Mouse (Mus musculus): ENCODE measurements around the gene Fam193b.
A peak's percentile ranks its signal among the peaks of the same experiment; 100 is the strongest.

The Fam193b gene

DNA sequence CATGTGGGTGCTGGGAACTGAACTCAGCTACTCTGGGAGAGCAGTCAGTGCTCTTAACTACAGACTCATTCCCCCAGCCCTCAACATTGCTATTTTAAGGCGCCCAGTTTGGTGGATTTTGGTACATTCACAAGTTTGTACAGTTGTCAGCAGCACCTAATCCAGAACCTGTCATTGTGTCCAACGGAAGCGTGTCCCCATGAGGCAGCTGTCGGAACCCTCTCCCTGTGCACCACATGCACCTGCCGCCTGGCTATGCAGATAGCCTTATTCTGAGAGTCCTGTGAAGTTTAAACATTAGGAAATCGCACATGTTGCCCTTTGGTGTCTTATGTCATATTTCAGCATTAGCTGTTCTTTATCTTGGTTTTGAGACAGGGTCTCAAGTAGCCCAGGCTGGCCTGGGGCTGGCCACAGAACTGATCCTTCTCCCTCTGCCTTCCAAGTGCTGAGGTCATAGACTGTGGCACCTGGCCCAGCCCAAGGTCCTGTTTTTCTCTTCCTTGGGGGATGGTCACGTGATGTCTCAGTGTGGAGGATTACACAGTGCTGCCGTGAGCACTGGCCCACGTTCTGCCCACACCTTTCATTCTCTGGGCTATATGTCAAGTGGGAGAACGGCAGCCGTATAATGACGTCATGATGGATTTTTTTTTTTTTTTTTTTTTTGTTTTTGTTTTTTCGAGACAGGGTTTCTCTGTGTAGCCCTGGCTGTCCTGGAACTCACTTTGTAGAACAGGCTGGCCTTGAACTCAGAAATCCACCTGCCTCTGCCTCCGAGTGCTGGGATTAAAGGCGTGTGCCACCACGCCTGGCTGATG, 45.0 kb downstream of the Fam193b start:
- DNase-seq = peak; percentile 17

DNA sequence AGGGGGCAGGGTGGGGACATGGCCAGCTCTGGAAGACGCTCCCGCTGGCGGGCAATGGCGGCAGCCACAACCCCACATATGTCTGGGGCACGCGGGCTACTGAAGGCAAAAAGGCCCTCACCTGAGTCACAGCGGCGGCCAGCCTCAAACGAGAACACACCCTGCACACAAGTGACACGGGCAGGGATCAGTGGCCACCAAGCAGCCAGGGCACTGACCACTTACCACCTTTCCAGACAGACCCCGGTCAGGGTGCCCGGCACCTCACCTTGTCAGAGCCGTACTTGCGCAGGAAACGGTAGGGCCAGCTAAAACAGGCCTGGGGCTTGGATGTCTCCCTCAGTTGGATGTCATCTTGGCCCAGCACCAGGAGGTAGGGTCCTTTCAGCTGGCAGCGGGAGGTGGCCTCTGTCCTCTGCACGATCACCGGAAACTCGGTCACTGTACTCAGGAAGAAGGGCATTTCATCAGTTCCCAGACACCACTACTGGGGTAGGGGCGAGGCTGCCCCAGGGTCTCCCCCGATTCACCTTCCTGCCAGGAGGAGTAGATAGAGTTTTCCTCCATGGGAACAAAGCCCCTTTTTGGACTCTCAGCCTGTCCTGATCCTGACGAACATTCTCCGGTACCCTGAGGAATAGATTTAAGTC, 46.8 kb downstream of the Fam193b start:
- no peak for DNase-seq

DNA sequence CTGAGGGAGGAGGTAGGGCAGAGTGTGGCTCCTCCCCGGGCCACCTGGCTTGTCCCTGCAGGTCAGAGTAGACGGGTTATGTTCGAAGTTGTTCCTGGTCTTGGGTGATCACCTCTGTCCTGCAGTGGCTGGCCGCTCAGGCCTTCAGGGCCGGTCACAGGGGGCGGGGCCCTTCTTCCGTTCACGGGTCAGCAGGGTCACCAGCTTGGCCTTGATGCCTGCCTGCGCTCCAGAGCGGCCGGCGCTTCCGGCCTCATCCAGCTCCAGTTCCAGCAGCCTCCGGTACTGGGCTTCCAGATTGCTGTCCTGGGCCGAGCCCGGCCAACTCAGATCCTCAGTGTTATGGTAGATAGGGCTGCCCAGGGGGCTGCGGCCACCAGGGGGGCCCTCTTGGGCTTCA, 47.6 kb downstream of the Fam193b start:
- peak; percentile 73 for DNase-seq

DNA sequence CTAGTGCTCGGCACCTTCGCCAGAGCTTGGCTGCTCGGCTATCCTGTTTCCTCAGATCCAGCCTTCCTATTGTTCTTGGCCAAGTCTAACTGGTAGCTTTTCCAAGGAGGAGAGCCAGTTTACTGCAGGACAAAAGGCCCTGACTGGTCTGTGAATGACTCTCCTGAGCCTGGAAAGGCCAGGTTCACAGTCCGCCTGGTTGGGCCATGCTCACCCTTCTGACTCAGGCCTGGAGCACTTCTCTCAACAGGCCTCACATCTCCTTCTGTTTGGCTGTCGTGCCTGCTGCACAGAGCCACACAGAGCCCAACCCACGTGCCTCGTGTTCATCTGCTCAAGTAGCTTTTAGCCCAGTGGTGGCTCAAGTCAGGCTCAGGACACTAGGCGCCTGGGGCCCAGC, 48.2 kb downstream of the Fam193b start:
- peak; percentile 11 for DNase-seq

DNA sequence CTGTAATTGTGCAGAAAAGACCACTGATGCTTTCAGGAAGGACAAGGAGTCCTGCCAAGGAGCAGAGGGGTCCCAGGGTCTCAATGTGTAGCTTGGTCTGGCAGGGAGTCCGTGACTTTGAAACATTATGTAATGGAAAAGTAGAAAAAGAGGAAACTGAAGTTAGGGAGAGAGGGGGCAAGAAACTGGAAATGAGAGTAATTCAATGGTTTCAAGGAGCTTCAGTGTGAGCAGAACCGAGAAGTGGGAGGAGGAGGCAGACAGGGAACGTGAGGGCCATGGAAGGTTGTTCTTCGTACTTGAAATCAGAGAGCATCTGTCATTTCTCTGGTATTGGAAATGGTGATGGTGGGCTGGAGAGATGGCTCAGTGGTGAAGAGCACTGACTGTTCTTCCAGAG, 51.3 kb downstream of the Fam193b start:
- no peak for DNase-seq

DNA sequence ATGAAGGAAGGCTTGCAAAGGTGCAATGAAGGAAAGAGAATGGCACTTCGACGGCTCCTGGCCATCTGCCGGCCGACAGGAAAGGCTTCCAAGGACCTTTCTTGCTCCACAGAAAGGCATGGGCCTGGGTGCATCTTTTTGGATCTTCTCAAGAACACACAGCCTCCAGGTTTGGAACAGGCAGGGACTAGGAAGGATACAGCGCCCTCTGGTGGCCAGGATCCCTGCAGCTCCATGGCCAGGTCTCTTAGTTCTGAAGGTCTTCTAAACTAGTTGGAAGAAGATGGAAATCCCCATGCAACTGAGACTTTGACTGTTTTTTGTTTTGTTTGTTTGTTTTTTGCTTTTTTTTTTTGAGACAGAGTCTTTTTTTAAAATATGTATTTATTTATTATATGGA, 54.0 kb downstream of the Fam193b start:
- peak; percentile 91 for DNase-seq

DNA sequence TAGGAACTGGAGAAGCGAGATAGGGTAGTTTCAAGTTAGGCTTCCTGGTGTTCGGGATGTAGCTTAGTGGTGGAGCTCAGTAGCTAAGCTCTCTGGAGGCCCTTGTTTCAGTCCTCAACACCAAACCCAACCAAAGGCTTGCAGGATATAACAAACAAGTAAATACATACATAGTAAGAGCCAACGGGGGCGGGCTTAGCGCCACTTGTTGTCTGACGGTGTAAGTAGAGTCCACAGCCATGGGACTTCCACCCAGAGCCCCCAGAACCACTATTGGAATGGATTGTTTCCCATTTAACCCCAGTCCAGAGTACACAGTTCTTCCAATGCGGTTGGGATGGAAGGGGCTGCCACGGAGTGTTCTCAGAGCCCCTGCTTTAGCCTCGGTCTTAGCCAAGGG, 57.1 kb downstream of the Fam193b start:
- DNase-seq = no peak

DNA sequence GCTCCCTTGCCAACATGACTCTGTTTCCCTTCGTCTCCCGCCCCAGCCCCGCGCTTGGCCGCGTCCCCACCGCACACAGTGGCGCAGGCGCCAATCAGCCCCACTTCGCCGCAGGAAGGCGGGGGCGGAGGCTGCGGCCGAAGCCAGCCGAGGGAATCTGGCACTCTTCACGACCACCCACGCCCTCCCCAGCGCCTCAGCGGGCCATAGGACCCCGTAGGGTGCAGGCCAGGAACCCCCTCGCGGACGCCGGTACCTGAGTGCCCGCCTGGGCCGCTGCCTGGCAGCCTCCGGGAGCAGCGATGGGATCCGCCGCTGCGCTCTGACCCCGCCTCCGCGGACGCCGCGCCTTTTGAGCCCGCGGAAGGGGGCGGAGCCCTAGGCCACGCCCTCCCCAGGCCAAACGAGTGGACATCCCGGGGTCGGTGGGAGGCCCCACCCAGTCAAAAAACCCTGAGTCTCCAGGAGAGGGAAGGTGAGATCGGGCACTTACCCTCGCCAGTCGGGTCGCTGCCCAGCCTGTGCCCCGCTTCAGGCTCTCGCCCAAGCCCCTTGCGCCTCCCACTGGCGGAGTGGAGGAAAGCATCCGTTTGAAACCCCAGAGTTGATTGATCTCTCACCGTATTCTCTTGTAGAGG, 57.7 kb downstream of the Fam193b start, which contains the start of gene Pdlim7:
Gene Pdlim7 (minus strand): TSS at position 566 of the 638 bp plus-strand sequence.
- DNase-seq = peak; percentile 89

DNA sequence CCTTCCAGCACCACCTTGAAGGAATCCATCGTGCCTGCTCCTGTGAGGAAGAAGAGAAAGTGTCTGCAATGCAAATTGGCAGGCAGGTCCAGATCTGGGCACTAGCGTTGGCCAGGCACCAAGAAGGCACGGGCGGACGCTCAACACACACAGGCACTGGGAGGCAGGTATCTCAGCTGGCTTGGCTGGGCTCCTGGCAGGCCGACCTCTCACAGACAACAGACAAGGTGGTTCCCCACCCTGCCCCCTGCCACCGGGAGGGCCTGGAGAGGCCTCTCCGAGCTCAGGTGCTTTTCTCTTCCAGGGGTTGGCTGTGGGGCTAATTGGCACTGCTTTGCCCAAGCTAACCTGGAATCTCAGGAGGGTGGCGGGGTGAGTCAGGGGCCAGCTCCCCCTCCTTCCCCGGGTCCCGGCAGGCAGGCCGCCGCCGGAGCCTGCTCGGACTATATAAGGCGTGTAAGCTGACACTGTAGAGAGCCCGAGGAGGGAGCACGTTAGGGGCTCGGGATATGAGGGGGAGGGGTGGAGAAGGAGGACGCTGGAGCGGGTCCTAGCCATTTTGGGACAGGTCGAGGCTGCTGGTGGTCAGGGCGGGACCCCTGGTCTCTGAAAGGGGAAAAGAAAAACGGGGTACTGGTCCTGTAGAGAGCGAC, 58.4 kb downstream of the Fam193b start:
- DNase-seq = peak; percentile 61

DNA sequence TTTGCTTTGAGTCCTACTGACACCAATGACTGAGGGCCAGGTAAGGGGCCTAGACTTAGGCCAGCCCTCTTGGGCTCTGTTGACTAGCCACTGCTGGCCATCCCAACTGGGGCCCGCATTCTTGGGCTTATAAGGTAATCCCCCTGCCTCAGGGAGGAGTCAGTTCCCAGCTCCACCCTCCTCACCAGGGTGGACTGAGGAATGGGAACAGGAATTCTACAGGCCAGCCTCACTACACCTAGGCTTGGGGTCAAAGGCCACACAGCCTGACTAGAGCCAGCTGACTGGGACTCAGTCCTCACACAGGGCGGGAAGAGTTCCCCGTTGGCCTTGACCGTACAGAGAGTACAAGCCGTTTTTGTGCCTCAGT, 59.4 kb downstream of the Fam193b start:
- DNase-seq = peak; percentile 13

DNA sequence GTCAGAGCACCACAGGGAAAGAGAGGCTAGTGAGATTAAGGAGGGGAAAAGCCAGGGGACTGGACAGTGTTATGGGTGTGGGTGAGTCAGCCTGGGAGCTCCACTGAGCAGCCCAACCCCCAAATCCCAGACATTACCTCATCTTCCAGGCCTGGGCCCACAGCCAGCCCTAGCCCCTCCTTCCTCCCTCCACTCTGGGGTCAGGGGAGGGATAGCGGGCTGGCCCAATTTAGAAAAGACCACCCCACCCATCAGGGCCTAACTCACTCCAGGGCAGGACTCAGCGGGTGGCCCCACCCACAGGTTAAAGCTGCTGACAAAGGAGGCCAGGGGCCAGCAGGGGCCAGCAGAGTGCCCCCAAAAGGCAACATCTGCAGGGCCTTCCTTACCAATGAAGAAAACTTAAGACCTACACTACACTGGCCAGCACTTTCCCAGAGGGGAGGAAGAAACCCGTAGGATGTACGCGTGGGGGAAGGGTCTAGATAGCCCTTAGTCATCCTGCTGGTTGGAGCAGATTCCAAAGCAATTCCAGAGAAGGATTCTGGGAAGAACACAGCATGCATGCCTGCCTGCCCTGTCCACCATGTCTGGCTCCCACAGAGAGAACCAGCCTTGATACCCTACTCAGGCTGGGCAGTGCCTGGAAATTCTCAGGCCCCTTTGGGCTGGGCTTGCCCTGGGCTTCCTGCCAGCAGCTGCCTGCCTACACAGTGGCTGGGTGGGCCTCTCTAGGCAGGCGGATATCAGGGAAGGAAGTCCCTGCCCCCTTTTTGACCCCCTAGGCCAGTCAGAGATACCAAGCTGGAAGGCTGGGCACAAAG, 60.0 kb downstream of the Fam193b start:
- DNase-seq = peak; percentile 59

DNA sequence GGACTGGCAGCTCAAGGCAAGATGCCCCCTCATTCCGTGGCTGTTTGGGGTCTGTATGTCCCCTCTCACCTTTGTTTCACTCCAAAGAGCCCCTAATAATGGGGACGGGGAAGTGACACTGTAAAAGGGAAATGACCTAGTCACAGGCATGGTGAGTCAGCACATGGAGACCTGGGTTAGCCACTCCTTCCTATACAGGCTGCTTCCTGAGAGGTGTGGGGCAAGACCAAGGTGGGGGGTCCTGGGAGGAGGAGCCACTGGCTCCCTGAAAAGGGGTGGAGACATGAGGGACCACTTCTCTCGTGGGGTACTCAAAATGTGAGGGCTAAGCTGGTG, 60.6 kb downstream of the Fam193b start:
- DNase-seq = no peak

DNA sequence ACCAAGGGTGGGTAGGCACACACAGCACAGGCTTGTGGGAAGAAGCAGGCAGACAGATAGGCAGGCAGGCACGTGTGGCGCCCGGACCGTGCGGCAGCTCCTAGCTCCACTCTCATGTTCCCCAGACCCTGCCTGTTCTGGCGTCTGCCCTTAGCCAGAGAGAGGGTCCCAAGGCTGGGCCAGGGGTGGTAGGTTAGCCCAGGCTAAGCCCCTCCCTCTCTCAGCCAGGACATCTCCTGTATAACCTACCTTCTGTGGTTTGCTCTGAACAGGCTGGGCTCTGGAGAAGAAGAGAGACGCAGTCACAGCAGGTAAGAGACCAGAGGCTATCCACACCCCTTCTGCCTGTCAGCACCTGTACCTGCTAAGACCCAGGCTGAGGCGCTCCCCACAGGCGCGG, 62.4 kb downstream of the Fam193b start:
- DNase-seq = no peak

DNA sequence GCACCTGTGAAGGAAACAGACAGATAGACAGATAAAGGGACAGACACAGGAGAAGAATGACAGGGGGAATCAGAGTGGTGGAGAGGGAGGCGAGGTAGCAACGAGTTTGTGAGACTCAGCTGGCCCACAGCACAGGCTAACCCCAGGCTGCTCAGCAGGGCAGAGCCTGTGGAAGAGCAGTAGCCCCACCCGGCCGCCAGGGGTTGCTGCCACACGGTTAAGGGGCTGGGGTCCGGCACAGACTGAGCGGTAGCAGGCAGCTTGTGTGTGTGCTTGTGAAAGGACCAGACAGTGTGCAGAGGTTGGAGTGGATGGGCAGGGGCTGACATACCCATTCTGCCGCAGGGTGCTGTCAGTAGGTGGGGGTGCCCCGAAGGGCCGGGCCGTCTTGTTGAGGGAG, 63.0 kb downstream of the Fam193b start:
- no peak for DNase-seq

DNA sequence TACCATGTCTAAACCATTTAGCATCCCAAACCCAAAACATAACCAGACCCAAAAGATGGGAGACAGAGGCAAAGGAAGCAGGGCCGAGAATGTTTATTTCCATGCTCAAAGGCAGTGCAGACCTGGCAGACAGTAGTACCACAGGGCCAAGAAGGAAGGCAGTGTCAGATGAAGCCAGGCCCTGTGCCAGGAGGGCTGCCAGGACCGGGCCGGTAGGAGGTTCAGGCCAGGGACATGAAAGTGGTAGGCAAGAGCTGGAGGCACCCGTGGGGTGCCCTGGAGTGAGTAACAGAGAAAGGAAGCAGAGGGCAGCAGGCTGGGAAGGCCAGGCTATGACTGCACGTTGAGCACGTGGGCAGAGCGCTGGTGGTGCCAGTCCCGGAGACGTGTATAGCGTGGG, 64.2 kb downstream of the Fam193b start:
- DNase-seq = no peak

DNA sequence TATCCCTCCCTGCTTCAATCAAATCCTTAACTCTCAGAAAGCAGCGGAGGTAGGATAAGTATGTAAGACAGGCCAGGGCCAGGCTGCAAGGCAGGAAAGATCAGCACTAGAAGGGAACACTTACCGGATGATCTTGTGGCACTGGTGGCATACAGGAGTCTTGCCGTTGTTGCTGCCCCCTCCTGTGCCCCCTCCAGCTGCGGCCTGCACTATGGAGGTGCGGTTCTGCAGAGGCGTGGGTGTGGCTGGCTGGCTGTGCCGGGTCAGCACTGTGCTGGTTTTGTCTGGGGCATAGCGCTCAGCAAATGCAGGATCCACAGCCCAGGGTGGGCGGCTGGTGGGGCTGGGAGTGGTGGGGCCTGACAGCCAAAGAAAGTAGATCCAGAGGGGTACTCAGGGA, 65.1 kb downstream of the Fam193b start:
- no peak for DNase-seq

DNA sequence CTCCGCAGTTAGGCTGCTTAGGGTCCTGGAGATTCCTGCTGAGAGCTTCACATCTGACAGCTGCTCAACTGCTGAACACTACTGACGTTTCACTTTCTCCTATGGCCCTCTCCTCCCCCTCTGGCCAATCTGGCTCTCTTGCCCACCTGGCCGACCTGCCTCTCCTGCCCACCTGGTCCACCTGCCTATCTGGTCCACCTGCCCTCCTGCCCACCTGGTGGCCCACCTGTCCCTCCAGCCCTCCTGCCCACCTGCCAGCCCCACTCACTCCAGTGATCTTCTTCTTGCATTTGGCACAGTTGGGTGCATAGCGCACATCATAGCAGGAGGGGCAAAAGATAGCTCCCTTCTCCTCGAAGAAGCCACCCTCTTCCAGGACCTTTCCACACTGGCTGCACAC, 66.5 kb downstream of the Fam193b start:
- DNase-seq = no peak

DNA sequence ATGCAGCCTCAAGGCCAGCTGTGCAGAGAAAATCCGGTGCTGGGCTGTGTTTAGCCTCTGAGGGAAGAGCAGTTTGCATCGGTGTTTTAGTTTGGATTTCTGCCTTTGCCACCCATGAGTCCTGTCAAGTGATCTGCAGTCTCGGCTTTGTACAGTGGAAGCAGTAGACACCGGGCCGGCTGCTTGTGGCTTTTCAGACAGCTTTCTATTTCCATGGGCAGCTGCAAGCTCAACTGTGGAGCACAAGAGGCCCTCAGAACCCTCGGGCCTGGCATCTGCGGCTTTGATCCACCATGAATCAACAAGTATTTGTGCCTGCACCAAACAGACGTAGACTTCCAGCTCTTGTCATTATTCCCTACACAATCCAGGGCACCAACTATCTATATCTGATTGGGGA, 68.5 kb downstream of the Fam193b start:
- DNase-seq = no peak

DNA sequence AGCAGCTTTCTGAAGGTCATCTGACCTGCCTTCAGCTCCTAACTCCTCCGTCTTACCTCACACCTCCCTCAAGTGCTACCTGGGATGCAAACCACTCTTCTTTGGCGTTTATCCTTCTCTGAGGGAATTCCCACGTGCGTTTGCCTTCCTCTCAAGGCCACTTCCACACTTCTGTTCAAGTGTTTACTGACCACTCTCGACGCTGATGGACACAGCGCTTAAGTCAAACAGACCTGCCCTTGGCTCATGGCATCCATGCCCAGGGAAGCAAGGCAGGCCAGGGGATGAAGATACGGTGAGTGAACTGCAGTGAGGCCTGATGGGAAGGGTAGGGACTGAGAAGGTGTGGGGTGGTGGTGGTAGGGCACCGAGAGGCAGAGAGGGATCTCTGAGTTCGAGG, 70.3 kb downstream of the Fam193b start:
- DNase-seq = no peak

DNA sequence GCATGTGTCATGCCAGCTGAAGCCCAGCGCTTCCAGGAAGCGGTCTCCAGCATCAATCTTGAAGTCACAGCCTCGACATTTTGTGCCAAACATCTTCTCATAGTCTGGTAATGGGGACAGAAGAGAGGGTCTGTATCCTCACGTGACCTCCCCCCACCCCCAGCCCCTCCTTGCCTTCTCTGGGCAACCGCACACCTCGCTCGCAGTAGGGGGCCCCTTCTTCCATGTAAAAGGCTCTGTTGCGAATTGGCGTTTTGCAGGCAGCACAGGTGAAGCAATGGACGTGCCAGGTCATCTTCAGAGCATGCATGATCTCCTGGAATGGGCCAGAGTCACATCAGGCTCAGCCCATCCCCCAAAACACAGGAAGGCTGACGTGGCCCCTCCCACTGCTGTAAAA, 72.0 kb downstream of the Fam193b start:
- DNase-seq = no peak

DNA sequence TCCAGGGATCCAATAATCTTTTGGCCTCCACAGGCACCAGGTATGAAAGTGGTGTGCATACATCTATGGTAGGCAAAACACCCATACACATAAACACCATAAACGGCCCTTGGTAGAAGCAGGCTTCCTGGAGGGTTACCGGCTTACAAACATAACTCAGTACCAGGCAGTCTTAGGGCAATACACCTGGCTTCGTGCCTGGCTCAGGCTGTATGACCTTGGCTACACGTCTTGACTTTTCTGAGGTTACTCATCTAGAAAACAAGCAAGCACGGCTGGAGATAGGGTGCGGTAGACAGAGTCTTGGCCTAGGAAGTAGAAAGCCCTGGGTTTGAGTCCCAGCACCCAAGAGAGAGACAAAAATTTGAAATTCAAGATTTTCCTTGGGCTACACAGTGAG, 74.3 kb downstream of the Fam193b start:
- DNase-seq = peak; percentile 61

DNA sequence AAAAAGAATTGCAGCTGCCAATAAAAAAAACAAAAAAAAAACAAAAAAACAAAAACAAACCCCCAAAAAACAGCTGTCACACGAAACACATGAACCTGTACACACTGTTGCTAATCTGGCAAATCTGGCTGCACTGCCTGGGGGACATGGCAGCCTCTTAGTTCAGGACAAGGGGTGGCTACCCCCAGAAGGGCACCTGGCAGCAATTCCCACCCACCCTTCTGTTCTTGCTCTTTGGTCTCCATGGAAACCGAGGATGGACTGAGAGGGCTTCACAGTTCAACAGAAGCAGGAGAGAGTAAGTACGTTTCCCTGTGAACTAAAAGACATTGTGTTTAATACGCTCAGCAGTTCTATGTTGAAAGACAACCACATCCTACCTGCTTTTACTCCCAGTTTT, 75.2 kb downstream of the Fam193b start:
- DNase-seq = no peak

Measured in kidney, adult 9 months (tissue).